Mouse (Mus musculus): Measurements from ENCODE around the gene Swt1. TPM values are rescaled to one million over a fixed set of nuclear protein-coding genes. Genes with fewer than 3 reads are reported as not detected.

Gene Swt1
- polyA plus RNA-seq, 1 experiment from 2014 or later: 24.9 TPM

GRCm38 (mm10) chr1:151345863-151346195 lies 82.4 kb downstream of the Swt1 start:
- H3K9me3 ChIP-seq (ENCODE audit: low read depth, low read length): no peaks in the 10 kb centered on the region
- peak overlapping the region; percentile 71 for H3K4me2 ChIP-seq
- no peaks in the 10 kb centered on the region for H3K27me3 ChIP-seq (ENCODE audit: insufficient read depth, low read length)
- TF ChIP-seq CTCF (IDR thresholded peaks at IDR 0.05; ENCODE audit: low read depth): no peak
- DNase-seq (no peak), ATAC-seq (ENCODE audit: insufficient read depth) (no peak)
- H3K4me3 ChIP-seq (ENCODE audit: low read depth, low read length): peak overlapping the region; percentile 81
- H3K9ac ChIP-seq: peak overlapping the region; percentile 94
- H3K36me3 ChIP-seq (ENCODE audit: insufficient read depth): peaks cover 8% of the 10 kb centered on the region
- peaks cover 4% of the 10 kb centered on the region for H3K4me1 ChIP-seq (ENCODE audit: insufficient read depth)
- H3K27ac ChIP-seq (ENCODE audit: low read depth): peak overlapping the region; percentile 93

- ATAC-seq (ENCODE audit: insufficient read depth): peak; percentile 86
- H3K4me1 ChIP-seq (ENCODE audit: insufficient read depth): peaks cover 4% of the 10 kb centered on the region
- no peak for TF ChIP-seq CTCF (IDR thresholded peaks at IDR 0.05; ENCODE audit: low read depth)
Measured at GRCm38 (mm10) chr1:151345109-151345862, 83.0 kb downstream of the Swt1 start.

GRCm38 (mm10) chr1:151344283-151345108 lies 83.8 kb downstream of the Swt1 start, which contains the start of gene Ivns1abp:
TSS of gene Ivns1abp (plus strand) at chr1:151344477.
- no peak for TF ChIP-seq CTCF (IDR thresholded peaks at IDR 0.05; ENCODE audit: low read depth)
- under 1% methylated on average over 104 of the region's 104 CpGs for WGBS
- peak; percentile 99 for DNase-seq
- peak within 1 kb of the TSS; percentile 93 for H3K27ac ChIP-seq (ENCODE audit: low read depth)
- H3K4me3 ChIP-seq (ENCODE audit: low read depth, low read length): peak within 1 kb of the TSS; percentile 81
- peak; percentile 90 for ATAC-seq (ENCODE audit: insufficient read depth)
- H3K9ac ChIP-seq: peak within 1 kb of the TSS; percentile 94
- H3K27me3 ChIP-seq (ENCODE audit: insufficient read depth, low read length): no peaks in the 10 kb centered on the region
- no peaks in the 10 kb centered on the region for H3K9me3 ChIP-seq (ENCODE audit: low read depth, low read length)
- H3K4me2 ChIP-seq: peak within 1 kb of the TSS; percentile 71
- H3K36me3 ChIP-seq (ENCODE audit: insufficient read depth): no peaks in the 10 kb centered on the region; the same call in 1 of the 2 replicates
- peaks cover 4% of the 10 kb centered on the region for H3K4me1 ChIP-seq (ENCODE audit: insufficient read depth)

More at GRCm38 (mm10) chr1:151345109-151345862, 83.0 kb downstream of the Swt1 start:
- DNase-seq: peak; percentile 97
- no peaks in the 10 kb centered on the region for H3K9me3 ChIP-seq (ENCODE audit: low read depth, low read length)
- H3K36me3 ChIP-seq (ENCODE audit: insufficient read depth): peaks cover 3% of the 10 kb centered on the region
- H3K27me3 ChIP-seq (ENCODE audit: insufficient read depth, low read length): no peaks in the 10 kb centered on the region
- H3K27ac ChIP-seq (ENCODE audit: low read depth): peak overlapping the region; percentile 93
- peak overlapping the region; percentile 94 for H3K9ac ChIP-seq
- H3K4me3 ChIP-seq (ENCODE audit: low read depth, low read length): peak overlapping the region; percentile 81
- WGBS: under 1% methylated on average over 55 of the region's 55 CpGs
- peak overlapping the region; percentile 71 for H3K4me2 ChIP-seq

GRCm38 (mm10) chr1:151343571-151344282 lies 84.5 kb downstream of the Swt1 start:
- peak; percentile 29 for DNase-seq
- under 1% methylated on average over 17 of the region's 17 CpGs for WGBS
- H3K4me3 ChIP-seq (ENCODE audit: low read depth, low read length): peak overlapping the region; percentile 81
- no peaks in the 10 kb centered on the region; the same call in 1 of the 2 replicates for H3K36me3 ChIP-seq (ENCODE audit: insufficient read depth)
- peak overlapping the region; percentile 55 for H3K27ac ChIP-seq (ENCODE audit: low read depth)
- no peak; the same call in 1 of the 2 replicates for ATAC-seq (ENCODE audit: insufficient read depth)
- peak; percentile 41 for TF ChIP-seq CTCF (IDR thresholded peaks at IDR 0.05; ENCODE audit: low read depth)
- H3K4me1 ChIP-seq (ENCODE audit: insufficient read depth): peaks cover 4% of the 10 kb centered on the region
- H3K27me3 ChIP-seq (ENCODE audit: insufficient read depth, low read length): no peaks in the 10 kb centered on the region
- peak overlapping the region; percentile 43; the same call in 1 of the 2 replicates for H3K9ac ChIP-seq
- peak overlapping the region; percentile 71 for H3K4me2 ChIP-seq
- no peaks in the 10 kb centered on the region for H3K9me3 ChIP-seq (ENCODE audit: low read depth, low read length)

GRCm38 (mm10) chr1:151342968-151343367 lies 85.3 kb downstream of the Swt1 start:
- H3K4me2 ChIP-seq: peak overlapping the region; percentile 71
- TF ChIP-seq CTCF (IDR thresholded peaks at IDR 0.05; ENCODE audit: low read depth): no peak
- no peak overlapping the region for H3K4me3 ChIP-seq (ENCODE audit: low read depth, low read length)
- peak overlapping the region; percentile 39; the same call in 1 of the 2 replicates for H3K27ac ChIP-seq (ENCODE audit: low read depth)
- H3K36me3 ChIP-seq (ENCODE audit: insufficient read depth): no peaks in the 10 kb centered on the region
- ATAC-seq (ENCODE audit: insufficient read depth) (no peak), DNase-seq (no peak)
- H3K4me1 ChIP-seq (ENCODE audit: insufficient read depth): peaks cover 4% of the 10 kb centered on the region
- 11% methylated on average over 6 of the region's 6 CpGs for WGBS
- no peak overlapping the region for H3K9ac ChIP-seq
- no peaks in the 10 kb centered on the region for H3K27me3 ChIP-seq (ENCODE audit: insufficient read depth, low read length)
- H3K9me3 ChIP-seq (ENCODE audit: low read depth, low read length): no peaks in the 10 kb centered on the region

GRCm38 (mm10) chr1:151342311-151342710 lies 85.9 kb downstream of the Swt1 start:
- DNase-seq (no peak), ATAC-seq (ENCODE audit: insufficient read depth) (no peak)
- H3K27ac ChIP-seq (ENCODE audit: low read depth): no peak overlapping the region
- no peaks in the 10 kb centered on the region for H3K36me3 ChIP-seq (ENCODE audit: insufficient read depth)
- no peaks in the 10 kb centered on the region for H3K27me3 ChIP-seq (ENCODE audit: insufficient read depth, low read length)
- TF ChIP-seq CTCF (IDR thresholded peaks at IDR 0.05; ENCODE audit: low read depth): no peak
- whole genome bisulfite sequencing: 73% methylated on average over 3 of the region's 3 CpGs
- H3K9ac ChIP-seq: no peak overlapping the region
- H3K9me3 ChIP-seq (ENCODE audit: low read depth, low read length): no peaks in the 10 kb centered on the region
- H3K4me3 ChIP-seq (ENCODE audit: low read depth, low read length): no peak overlapping the region
- no peak overlapping the region; the same call in 1 of the 2 replicates for H3K4me2 ChIP-seq
- H3K4me1 ChIP-seq (ENCODE audit: insufficient read depth): peaks cover 4% of the 10 kb centered on the region; the same call in 1 of the 2 replicates
